Mouse (Mus musculus) C2C12 (cell line): Measurements from ENCODE around the gene Prn.

Experiments
- CEBPB ChIP-seq: IDR thresholded peaks from one replicate; pipeline ENCODE4 v1.6.1; 2011; ENCODE audit warnings: low read depth, mild to moderate bottlenecking, control low read depth, moderate library complexity
- CTCF ChIP-seq: IDR thresholded peaks from one replicate; pipeline ENCODE4 v1.5.1; 2011; ENCODE audit not compliant: control insufficient read depth, insufficient read depth, insufficient read length
- MAX ChIP-seq: IDR thresholded peaks from one replicate; pipeline ENCODE4 v1.6.1; 2011; ENCODE audit warnings: mild to moderate bottlenecking, control low read depth
- MYOG ChIP-seq: IDR thresholded peaks from one replicate; pipeline ENCODE4 v1.6.1; 2011; ENCODE audit not compliant: control insufficient read depth, insufficient read length; ENCODE audit errors: extremely low read depth
- USF1 ChIP-seq: IDR thresholded peaks from one replicate; pipeline ENCODE4 v1.6.1; 2011; ENCODE audit warnings: low read depth, mild to moderate bottlenecking, control low read depth, moderate library complexity

GRCm38 (mm10) chr2:131993151-131993550 lies 83.4 kb downstream of the Prn start:
- no peak for TF ChIP-seq CTCF
- no peak for TF ChIP-seq MYOG
- no peak for TF ChIP-seq MAX
- TF ChIP-seq CEBPB, result no peak
- no peak for TF ChIP-seq USF1
